Mouse (Mus musculus): ENCODE data around the gene Gzme.
"Not testable (repeated sequence)": the region's sequence is repeated elsewhere in the genome, so short reads cannot be mapped to it uniquely, and the experiment has no call there.

The Gzme gene

DNA sequence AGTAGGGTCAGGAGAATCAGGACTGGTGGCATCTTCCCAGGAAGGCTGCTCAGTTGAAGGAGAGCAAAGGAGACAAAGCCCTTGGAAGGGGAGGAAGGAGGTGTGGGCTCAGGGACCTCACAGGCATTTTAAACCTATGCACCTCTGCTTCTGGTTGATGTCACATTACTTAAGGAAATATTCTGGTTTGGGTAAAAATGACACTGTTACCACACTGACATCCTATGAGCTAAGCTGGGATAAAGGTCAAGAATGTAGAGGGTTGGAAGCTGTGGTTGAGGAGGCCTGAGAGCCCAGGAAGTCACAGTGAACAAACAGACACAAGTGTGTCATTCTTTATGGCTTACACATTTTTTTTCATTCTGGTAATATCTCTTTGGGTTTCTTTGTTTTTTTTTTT is at the start of gene Gzme:
Gene Gzme (minus strand): TSS at position 101 of the 400 bp plus-strand sequence.
- no peak for DNase-seq

DNA sequence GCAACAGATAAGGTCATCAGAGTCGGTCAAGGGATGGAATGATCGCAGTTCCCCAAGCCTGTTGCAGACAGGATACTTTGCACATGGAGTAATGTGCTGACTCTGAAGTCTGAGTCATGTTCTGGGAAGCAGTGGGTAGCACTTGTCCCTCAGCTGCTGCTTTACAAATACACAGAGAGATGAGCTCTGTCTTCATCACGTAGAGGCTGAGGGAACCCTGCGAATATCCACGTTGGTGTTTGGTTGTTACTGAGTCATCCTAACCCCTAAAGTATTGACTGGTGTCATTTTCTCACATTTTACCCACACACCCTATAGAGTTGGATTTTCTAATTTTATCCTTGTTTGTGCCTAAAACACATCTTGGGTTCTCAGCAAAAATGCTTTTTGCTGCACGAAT is 47.6 kb upstream of the Gzme start:
- DNase-seq, result no peak

DNA sequence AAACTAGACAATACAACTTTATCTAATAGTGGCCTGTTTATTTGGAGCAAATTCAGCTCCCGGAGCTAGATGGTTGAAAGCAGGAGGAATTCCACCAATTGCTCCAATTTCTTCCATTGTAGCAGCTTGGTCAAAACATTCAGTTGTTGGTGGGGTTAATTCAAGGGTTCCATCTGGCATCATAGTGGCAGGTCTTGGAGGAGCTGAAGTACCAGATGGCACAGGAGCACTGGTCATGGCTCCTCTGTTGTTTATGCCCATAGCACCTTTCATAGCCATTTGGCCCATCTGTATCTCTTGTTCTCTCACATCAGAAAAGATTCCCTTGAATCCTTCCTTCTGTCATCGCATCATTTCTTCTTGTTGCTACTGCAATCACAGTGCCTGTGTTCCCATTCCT is 41.7 kb upstream of the Gzme start:
- DNase-seq, result no peak

DNA sequence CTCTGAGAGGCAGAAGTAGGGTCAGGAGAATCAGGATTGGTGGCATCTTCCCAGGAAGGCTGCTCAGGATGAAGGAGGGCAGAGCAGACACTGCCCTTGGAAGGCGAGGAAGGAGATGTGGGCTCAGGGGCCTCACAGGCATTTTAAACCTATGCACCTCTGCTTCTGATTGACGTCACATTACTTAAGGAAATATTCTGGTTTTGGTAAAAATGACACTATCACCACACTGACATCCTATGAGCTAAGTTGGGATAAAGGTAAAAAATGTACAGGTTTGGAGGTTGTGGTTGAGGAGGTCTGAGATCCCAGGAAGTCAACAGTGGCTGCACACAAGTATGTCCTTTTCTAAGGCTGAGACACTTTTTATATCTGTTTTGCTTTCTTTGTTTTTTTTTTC is 39.1 kb upstream of the Gzme start, which contains the start of gene Gzmg:
Gene Gzmg (minus strand): TSS at position 101 of the 400 bp plus-strand sequence.
- not testable (repeated sequence) for DNase-seq

DNA sequence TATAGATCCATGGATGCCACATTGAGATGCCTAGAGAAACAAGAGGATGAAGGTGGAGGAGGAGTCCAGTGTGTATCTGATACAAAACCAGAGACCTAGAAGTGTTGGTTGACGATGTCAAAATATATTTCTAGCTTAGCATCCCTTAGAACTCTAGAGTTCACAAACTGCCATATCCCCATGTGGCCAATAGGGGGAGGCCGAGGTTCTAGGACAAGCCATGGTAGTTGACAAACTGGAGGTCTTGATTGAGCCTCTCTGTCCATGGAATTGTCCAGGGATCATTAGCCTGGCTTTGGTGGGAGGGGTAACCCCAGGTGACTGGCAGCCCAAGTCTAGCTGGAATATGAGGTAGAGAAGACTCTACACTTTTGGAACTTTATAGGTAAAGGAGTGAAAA is 34.9 kb upstream of the Gzme start:
- DNase-seq, result no peak

DNA sequence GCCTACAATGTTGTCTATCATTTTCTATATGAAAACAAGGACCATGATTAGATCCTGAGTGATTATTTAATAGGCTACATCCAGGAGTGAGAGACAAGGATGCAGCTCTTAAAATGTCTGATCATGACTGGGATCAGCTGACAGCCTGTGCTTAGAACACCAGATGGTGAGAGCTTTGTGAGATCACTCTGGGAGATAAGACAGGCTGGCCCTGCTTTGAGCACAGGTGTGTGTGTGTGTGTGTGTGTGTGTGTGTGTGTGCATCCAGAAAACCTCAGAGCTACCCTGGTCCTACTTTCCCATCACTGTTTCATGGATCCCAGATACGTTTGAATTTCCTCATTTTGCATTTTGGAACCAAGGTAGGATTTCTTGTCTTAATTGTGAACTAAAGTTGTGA is 13.2 kb upstream of the Gzme start:
- not testable (repeated sequence) for DNase-seq

DNA sequence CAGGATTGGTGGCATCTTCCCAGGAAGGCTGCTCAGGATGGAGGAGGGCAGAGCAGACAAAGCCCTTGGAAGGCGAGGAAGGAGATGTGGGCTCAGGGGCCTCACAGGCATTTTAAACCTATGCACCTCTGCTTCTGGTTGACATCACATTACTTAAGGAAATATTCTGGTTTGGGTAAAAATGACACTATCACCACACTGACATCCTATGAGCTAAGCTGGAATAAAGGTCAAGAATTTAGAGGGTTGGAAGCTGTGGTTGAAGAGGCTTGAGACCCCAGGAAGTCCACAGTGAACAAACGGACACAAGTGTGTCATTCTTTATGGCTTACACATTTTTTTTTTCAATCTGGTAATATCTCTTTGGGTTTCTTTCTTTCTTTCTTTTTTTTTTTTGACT is 12.1 kb upstream of the Gzme start, which contains the start of gene Gzmd:
Gene Gzmd (minus strand): TSS at position 101 of the 400 bp plus-strand sequence.
- not testable (repeated sequence) for DNase-seq

DNA sequence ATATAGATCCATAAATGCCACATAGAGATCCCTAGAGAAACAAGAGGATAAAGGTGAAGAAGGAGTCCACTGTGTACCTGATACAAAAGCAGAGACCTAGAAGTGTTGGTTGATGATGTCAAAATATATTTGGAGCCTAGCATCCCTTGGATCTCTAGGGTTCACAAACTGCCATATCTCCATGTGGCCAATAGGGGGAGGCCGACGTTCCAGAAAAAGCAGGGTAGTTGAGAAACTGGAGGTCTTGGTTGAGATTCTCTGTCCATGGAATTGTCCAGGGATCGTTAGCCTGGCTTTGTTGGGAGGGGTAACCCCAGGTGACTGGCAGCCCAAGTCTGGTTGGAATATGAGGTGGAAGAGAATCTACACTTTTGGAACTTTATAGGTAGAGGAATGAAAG is 7.9 kb upstream of the Gzme start:
- DNase-seq, result no peak

DNA sequence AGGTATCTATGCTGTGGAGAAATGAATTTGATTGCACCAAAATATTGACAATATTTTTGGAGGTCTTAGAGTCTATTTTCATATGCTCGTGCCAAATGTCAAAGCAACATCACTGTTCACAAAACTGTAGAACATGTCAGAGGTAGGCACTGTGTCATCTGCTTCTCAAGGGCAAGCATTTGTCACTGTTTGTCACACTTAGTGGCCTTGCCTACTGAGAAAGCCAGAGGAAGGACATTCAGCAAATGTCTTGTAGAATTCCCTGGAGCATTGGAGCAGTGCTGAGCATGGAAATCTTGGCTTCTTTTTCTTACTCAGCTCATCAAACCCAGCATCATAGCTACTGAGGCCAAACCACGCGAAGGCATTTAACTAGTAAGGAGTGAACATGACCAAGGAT is 3.1 kb upstream of the Gzme start:
- DNase-seq, result no peak

DNA sequence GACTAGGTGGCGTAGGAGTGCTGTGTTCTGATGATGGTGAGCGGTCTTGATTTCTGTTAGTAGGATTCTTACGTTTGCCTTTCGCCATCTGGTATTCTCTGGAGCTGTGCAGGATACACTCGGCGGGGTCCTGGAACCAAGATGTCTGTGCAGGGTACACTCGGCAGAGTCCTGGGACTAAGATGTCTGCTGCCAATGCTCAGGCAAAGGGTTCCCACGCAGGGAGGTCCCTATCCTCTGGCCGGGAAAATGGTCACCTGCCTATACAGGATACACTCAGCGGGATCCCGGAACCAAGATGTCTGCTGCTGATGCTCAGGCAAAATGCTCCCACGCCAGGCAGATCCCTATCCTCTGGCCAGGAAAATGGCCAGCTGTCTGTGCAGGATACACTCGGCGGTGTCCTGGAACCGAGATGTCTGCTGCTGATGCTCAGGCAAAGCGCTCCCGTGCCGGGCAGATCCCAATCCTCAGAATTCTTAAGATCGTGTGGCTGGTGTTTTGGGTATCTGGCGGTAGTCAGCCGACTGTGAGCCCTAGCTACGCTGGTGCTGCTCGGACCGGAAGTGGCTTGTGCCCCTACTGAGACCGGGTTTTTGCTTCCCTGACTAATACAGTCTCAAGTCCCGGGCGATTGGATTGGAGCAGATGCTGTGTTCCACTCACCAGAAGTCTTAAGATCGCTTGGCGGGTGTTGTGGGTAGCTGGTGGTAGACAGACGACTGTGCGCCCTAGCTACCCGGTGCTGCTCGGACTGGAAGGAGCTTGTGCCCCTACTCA is 4.7 kb downstream of the Gzme start:
- DNase-seq, result not testable (repeated sequence)

DNA sequence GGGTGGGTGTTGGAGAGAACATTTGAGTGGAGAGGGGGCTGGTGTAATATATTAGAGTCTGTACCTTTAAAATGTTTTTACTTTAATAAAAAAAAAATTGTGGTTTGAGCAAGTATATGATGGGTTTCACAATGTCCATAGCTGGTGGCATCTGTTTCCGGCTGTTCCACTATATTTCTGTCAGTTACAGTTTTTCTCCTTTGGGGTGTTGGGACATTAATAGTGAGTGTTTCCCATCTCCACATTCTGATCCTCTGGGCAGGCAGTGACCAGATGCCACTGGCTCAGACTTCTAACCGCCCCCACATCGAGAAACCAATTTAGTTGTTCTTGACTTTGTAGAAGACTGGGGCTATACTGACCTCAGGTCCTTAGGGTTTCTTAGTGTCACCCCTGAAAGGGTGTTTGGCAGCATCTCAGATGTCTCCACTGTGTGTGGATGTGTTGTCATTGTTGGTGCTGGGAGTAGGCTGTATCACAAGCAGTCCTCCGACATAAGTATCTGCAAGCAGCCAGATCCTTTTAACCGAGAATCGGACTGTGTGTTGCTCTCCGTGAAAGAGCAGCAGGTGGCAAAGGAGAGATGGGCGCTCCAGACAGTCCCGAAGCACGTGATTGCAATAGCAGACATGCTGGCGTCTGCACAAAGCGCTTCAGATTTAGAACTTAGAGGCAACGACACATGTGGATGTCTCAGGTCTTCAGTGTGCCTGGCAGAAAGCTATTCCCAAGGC is 14.8 kb downstream of the Gzme start:
- no peak for DNase-seq

DNA sequence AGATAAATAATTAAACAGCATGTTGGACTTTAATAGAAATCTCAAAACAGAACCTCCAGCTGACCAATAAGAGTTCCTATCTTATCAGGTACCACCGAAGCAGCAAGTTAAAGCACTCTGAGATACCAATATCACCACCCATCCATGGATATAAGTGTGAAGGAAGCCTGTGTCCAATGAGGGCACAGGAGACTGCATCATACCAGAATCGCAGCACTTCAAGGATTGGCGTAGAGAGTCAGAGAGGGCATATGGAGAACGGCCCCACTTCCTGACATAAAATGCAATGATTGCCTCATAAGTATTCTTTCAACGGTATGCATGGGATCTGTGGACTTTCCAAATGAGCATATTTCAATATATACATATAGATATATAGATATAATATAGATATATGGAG is 15.4 kb downstream of the Gzme start:
- no peak for DNase-seq

DNA sequence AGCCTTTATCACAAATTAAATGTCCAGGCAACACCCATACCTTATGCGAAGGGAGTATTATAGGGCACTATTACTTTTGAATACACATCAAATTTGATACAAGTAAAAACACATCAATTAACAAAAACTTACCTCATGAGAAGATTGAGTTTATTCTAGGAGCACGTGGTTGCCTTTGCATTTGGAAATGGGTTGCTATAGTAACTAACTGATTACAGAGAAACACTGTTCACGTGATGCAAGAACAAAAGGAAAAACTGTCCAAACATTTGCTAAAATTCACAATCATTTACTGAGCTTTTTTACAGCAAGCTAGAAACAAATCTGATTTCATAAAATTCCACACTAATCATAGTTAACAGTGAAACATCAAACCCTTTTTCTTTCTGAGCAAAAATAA is 17.0 kb downstream of the Gzme start:
- no peak for DNase-seq

DNA sequence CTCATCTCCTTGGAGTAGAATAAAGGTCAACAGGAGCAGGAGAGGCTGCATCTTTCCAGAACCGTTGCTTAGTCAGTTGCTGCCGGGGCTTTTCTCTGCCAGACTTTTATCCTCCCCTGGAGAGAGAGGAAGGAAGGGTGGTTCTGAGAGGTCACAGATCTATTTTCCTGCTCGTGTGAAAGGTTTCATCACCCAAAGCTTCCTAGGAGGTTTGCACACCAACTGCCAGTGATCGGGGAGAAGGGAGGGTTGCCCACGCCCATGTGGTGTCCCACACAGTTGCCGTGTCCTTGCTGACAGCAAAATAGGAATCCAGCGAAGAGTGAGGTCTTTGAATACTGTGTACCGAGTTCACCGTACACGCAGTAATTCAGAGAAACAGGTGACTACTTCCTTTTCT is 18.0 kb downstream of the Gzme start, which contains the start of gene Ctsg:
Gene Ctsg (minus strand): TSS at position 189 of the 400 bp plus-strand sequence.
- no peak for DNase-seq

DNA sequence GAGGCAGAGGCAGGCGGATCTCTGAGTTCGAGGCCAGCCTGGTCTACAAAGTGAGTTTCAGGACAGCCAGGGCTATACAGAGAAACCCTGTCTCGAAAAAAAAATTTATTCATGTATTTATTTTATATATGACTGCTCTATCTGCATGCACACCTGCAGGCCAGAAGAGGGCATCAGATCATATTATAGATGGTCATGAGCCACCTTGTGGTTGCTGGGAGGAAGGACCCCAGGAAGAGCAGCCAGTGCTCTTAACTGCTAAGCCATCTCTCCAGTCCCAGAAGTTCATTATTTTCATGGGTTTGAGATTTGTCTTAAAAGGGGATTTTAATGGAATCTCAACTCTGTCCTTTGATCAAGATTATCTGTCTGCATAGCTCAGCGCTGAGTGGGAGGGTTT is 21.5 kb downstream of the Gzme start:
- no peak for DNase-seq

DNA sequence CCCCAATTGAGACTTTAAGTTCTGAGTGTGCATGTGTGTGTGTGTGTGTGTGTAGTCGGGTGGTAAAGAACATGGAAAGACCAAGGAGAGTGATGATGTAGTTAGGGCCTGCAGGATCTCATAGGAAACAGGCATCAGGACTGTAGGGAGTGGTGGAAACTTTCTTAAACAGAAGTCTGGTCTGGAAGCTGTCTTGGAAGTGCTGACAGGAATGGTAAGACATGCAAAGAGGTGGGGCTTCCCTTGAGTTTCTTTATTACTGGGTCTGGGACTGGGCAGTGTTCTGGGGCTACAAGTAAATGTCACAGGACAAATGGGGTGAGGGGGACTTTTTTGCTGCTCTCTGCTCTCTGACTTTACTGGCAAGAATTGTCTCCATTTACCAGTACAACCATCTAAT is 22.8 kb downstream of the Gzme start:
- DNase-seq, result no peak

DNA sequence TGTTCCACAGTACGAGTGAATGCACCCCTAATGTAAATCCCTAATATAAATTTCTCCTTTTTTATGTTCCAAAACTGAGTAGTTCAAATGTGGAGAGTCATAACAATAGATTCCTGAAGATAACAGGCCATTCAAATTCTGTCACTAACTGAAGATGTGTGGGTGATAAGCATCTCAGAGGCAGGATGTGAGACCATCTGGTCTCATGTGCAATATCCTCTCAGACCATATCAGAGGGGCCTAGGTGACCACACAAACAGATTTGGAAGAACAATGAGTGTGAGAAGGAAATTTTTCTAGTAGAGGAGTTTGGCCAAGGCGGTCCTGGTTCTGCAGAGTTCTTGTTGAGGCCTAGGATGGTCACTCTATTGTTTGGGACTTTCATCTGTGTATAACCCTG is 27.1 kb downstream of the Gzme start:
- DNase-seq, result no peak

DNA sequence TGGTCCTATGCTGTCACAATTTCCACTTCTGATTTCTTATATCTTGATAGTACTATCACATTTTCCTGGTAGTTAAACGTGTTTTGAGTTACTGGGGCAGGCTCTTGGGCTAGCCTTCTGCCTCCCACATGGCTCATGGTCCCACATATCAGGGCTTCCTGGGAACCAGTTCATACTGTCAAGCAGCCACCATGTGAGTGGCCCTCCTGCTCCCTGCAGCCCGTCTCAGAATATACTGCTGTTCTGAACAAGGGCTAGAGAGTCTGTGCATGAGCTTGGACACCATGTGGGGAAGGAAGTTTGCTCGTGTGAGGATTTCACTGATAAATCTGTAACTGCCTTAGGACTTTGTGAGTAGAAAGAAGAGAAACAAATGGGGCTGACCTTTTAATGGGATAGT is 33.7 kb downstream of the Gzme start:
- no peak for DNase-seq

DNA sequence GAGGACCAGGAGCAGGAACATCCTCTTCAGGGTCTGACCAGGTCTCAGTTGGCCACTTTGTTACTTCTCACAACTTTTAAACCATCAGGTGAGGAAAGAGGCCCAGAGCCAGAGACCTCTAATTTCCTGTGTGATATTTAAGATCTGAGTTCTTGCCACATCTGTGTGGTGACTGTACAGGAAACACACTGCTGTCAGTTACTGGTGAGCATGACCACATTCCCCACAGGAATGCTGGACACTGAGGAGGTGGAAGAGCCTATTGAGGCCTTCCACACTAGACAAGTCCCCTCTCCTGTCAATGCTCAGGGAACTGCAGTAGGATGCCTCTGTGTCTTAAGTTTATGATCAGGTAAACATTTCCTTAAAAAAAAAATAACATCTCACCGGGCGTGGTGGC is 35.3 kb downstream of the Gzme start, which contains the start of gene Mcpt8:
Gene Mcpt8 (minus strand): TSS at position 107 of the 400 bp plus-strand sequence.
- DNase-seq, result no peak

DNA sequence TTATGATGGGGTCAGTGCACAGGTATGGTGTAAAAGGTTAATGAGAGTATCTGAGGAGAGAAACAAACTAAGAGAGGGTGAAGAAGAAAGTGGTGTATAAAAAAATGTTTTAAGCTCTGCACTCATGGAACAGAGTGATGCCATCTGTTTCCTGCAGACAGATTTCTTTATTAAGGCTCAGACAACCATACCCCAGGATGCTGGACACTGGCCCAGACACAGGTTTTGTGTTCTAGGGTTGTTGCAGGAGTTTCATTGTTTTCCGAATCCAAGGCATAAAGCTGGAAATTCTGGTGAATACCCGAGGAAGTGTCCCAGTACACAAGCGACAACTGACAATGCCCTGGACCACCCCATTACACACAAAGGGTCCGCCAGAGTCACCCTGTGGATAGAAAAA is 38.4 kb downstream of the Gzme start:
- DNase-seq, result no peak
